Mouse (Mus musculus) CH12.LX (cell line): ENCODE data around the gene Qars.

ENCODE experiments used
- CTCF ChIP-seq, 2 experiments: IDR thresholded peaks in 1 of 2; conservative IDR thresholded peaks in 1 of 2; 2 replicates each; pipeline ENCODE4 v1.5.1; 2011 to 2012; ENCODE audit warnings: low read depth in 2 of 2, low read length in 2 of 2, improper control_type of control experiment in 1 of 2, inconsistent platforms in 1 of 2, mild to moderate bottlenecking in 1 of 2, moderate library complexity in 1 of 2
- GABPA ChIP-seq: IDR thresholded peaks from 2 replicates; pipeline ENCODE4 v1.6.1; 2012; ENCODE audit warnings: low read depth, low read length, improper control_type of control experiment, inconsistent platforms; ENCODE audit not compliant: insufficient replicate concordance
- HCFC1 ChIP-seq: IDR thresholded peaks from 2 replicates; pipeline ENCODE4 v1.6.1; 2012; ENCODE audit warnings: low read depth, mild to moderate bottlenecking, inconsistent platforms, low read length, improper control_type of control experiment
- KAT2A ChIP-seq: IDR thresholded peaks from 2 replicates; pipeline ENCODE4 v1.6.1; 2012; ENCODE audit warnings: low read length, improper control_type of control experiment, inconsistent platforms; ENCODE audit not compliant: insufficient replicate concordance
- MAFK ChIP-seq: IDR thresholded peaks from 2 replicates; pipeline ENCODE4 v1.6.1; 2011; ENCODE audit warnings: low read length, improper control_type of control experiment; ENCODE audit not compliant: insufficient replicate concordance
- POLR2A ChIP-seq: IDR thresholded peaks from 2 replicates; pipeline ENCODE4 v1.6.1; 2011; ENCODE audit warnings: low read depth, mild to moderate bottlenecking, improper control_type of control experiment, low read length
- SMC3 ChIP-seq: IDR thresholded peaks from 2 replicates; pipeline ENCODE4 v1.6.1; 2011; ENCODE audit warnings: low read depth, low read length, improper control_type of control experiment

GRCm38 (mm10) chr9:108489702-108490558, 17.6 kb upstream of the Qars start:
- TF ChIP-seq SMC3 (no peak), POLR2A (no peak), CTCF (conservative IDR thresholded peaks at IDR 0.05 in 1 of 2, IDR thresholded peaks at IDR 0.05 in 1 of 2; ENCODE audit: low read depth in 2 of 2, low read length in 2 of 2) (no peak), MAFK (no peak), HCFC1 (no peak), GABPA (no peak), KAT2A (no peak)
